Mouse (Mus musculus) midbrain, embryonic 12.5 days (tissue): ENCODE data around the gene Gngt2. TPM values are rescaled to one million over a fixed set of nuclear protein-coding genes. Genes with fewer than 3 reads are reported as not detected.
A peak's percentile ranks its signal among the peaks of the same experiment; 100 is the strongest.

Experiments used
- ATAC-seq: fragments of 200-750 bp; cut with Nextera tagmentation; 2 replicates; pipeline ENCODE4 v1.8.0; 2017; ENCODE audit warnings: low read depth, moderate TSS enrichment, moderate library complexity; ENCODE audit not compliant: low FRiP score
- H3K27ac ChIP-seq: fragments of 300-500 bp; sonication (generic); replicated peaks from 2 replicates; pipeline ENCODE4 v1.5.1; 2016; ENCODE audit warnings: mild to moderate bottlenecking
- H3K27me3 ChIP-seq: fragments of 300-500 bp; sonication (generic); 2 replicates; pipeline ENCODE4 v1.6.1; 2016; ENCODE audit warnings: mild to moderate bottlenecking
- H3K36me3 ChIP-seq: fragments of 300-500 bp; sonication (generic); 2 replicates; pipeline ENCODE4 v1.6.1; 2016
- H3K4me1 ChIP-seq: fragments of 300-500 bp; sonication (generic); 2 replicates; pipeline ENCODE4 v1.6.1; 2016
- H3K4me2 ChIP-seq: fragments of 300-500 bp; sonication (generic); replicated peaks from 2 replicates; pipeline ENCODE4 v1.6.1; 2016; ENCODE audit warnings: mild to moderate bottlenecking, moderate library complexity
- H3K4me3 ChIP-seq: fragments of 300-500 bp; sonication (generic); 2 replicates; pipeline ENCODE4 v1.5.1; 2016; ENCODE audit warnings: mild to moderate bottlenecking
- H3K9ac ChIP-seq: fragments of 300-500 bp; sonication (generic); replicated peaks from 2 replicates; pipeline ENCODE4 v1.6.1; 2016; ENCODE audit warnings: mild to moderate bottlenecking, moderate library complexity
- H3K9me3 ChIP-seq: fragments of 300-500 bp; sonication (generic); 2 replicates; pipeline ENCODE4 v1.6.1; 2016; ENCODE audit warnings: mild to moderate bottlenecking
- WGBS: fragments of 180-500 bp; shearing (Covaris S2); methylation state at CpG from one replicate; pipeline ENCODE4 v1.1.7; 2016; 5-methylcytosine and 5-hydroxymethylcytosine counted together
- polyA plus RNA-seq: library from polyadenylated mRNA; unstranded; fragments of >200 nt; fragmentation: Nextera tagmentation; extraction: Ambion mirVana; gene quantifications from 2 replicates; pipeline ENCODE4 v1.2.1, GENCODE M21; 2016

Gngt2 gene
- polyA plus RNA-seq, 1 experiment from 2014 or later: 4.1 TPM

DNA sequence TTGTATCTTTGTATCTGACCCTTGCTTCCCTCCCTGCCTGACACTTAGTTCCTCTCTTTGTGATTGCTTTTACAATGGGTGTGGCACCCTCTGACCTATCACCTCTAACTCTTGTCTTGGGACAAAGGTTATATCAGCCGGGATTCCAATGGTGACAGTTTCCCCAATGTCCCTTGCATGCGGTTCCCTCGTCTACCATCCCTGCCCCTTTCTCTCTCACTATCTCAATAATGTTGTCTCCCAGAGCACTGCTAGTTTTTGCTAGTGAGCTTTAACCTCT is 9.9 kb upstream of the Gngt2 start:
- Histone ChIP-seq H3K27me3 (peaks cover 92% of the 10 kb centered on the region), H3K4me1 (peaks cover 24% of the 10 kb centered on the region), H3K36me3 (no peaks in the 10 kb centered on the region), H3K9me3 (no peaks in the 10 kb centered on the region), H3K9ac (no peak overlapping the region), H3K27ac (no peak overlapping the region), H3K4me2 (no peak overlapping the region), H3K4me3 (no peak overlapping the region)
- WGBS: 32% methylated on average over 3 of the region's 3 CpGs
- no peak for ATAC-seq

DNA sequence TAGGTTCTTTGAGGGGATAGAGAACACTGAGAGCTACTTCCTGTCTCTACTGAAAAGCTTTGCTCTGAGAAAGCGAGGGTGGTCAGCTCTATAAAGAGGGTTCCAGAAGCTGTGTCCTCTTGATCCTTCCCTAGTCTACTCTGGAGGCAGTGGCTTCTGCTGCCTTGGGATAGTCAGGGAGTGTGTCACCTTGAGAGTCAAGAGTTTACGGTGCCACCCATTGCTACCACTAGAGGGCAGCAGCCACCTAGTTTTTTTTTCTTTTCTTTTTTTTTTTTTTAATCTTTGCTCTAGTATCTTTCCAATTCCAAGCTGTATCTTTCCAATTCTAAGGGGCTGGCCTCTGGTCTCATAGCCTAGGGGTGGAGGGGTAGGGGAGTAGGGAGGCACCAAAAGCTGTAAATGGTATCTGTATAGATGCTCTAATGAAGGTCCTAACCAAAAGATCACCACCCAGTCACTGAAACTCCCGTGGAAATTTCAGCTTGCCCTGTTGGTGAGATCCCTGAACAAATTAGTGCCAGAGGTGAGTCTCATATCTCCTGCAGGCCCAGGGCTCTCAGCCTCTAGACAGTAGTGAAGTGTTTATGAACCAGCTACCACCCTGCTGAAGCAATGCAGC is 9.4 kb upstream of the Gngt2 start:
- Histone ChIP-seq H3K4me1 (peaks cover 24% of the 10 kb centered on the region), H3K36me3 (no peaks in the 10 kb centered on the region), H3K4me3 (no peak overlapping the region), H3K27ac (no peak overlapping the region), H3K9me3 (no peaks in the 10 kb centered on the region), H3K4me2 (no peak overlapping the region), H3K9ac (no peak overlapping the region), H3K27me3 (peaks cover 92% of the 10 kb centered on the region)
- 18% methylated on average over 3 of the region's 3 CpGs for WGBS
- ATAC-seq: no peak

DNA sequence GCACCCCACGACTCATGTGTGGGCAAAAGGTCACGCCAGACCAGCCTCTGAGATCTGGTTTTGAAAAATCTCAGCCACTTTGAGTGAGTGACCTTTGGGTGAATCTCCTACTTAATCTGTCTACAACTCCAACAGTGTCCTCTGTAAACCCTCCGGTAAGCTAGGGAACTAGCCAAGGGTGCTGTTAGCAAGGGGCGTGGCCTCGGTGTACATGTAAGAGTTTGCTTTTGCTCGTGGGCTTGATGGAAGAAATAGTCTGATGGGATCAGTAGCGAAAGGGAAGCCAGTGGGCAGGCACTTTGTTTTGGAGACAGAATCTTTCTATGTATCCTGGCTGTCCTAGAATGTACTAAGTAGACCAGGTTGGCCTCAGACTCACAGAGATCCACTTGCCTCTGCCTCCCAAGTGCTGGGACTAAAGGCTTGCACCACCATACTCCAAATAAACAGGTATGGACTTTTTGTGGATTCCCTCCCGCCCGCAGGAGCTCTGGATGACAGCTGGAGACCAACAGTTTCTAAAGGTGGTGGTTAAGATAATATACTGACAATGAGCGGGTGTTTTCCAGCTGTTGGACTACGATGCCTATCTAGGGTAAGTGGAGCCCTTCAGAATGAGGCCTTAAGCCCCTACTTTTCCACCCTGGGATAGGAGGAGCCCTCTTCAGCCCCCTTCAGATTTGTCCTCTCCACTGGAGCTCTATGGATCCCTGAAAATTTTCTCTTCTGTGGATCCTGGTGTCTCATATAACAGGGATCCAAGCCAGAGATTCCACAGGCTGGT is 8.6 kb upstream of the Gngt2 start:
- Histone ChIP-seq H3K4me3 (no peak overlapping the region), H3K36me3 (no peaks in the 10 kb centered on the region), H3K4me2 (no peak overlapping the region), H3K27me3 (peaks cover 92% of the 10 kb centered on the region), H3K27ac (no peak overlapping the region), H3K4me1 (peaks cover 25% of the 10 kb centered on the region), H3K9me3 (no peaks in the 10 kb centered on the region), H3K9ac (no peak overlapping the region)
- WGBS: 79% methylated on average over 11 of the region's 11 CpGs
- no peak for ATAC-seq

DNA sequence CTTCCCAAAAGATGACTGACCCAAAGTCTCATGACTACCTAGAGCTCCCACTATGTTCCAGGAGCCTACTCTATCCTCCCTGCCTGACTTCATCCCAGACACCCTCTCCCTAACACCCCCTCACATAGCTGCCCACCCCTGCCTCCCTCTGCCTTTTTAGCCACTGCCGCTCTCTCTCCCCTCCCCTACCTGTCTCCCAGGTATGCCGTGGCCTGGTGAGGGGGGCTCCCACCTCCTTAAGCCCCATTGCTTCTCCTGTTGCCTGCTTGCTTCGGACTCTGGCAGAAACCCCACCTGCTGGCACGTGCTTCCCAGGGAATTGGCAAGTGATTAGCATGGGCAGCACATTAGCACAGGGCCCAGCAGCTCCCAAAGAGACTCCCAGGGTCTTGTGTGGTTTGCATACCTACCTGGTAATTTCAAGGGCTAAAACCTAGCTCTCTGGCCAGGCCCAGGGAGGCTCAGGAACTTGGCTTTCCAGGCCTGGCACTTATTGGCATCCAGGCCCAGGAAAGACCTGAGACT is 7.4 kb upstream of the Gngt2 start:
- Histone ChIP-seq H3K4me2 (no peak overlapping the region), H3K4me3 (0 out of 2 replicates have a peak overlapping the region, but pooled peaks have one; percentile 29), H3K9ac (no peak overlapping the region), H3K4me1 (peaks cover 28% of the 10 kb centered on the region), H3K9me3 (no peaks in the 10 kb centered on the region), H3K27ac (no peak overlapping the region), H3K27me3 (peaks cover 98% of the 10 kb centered on the region), H3K36me3 (no peaks in the 10 kb centered on the region)
- 33% methylated on average over 4 of the region's 4 CpGs for WGBS
- ATAC-seq: no peak

DNA sequence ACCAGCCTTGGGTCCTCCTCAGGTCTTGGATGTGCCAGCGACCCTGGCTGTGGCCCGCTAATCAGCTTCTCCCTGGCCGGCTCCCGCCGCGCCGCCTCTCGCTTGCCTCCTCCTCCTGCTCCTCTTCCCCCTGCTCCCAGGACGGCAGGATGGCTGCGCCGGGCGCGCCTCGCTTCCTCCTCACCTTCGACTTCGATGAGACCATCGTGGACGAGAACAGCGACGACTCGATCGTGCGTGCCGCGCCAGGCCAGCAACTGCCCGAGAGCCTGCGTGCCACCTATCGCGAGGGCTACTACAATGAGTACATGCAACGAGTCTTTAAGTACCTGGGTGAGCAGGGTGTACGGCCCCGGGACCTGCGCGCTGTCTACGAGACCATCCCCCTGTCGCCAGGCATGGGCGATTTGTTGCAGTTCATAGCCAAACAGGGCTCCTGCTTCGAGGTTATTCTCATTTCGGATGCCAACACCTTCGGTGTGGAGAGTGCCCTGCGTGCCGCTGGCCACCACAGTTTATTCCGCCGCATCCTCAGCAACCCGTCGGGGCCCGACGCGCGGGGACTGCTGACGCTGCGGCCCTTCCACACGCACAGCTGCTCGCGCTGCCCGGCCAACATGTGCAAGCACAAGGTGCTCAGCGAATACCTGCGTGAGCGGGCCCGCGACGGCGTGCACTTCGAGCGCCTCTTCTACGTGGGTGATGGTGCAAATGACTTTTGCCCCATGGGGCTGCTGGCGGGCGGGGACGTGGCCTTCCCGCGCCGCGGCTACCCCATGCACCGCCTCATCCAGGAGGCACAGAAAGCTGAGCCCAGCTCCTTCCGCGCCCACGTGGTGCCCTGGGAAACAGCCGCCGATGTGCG is 6.4 kb upstream of the Gngt2 start:
- Histone ChIP-seq H3K4me2 (peak overlapping the region; percentile 44), H3K4me3 (peak overlapping the region; percentile 29), H3K9ac (0 out of 2 replicates have a peak overlapping the region, but pooled peaks have one; percentile 28), H3K27me3 (peaks cover 98% of the 10 kb centered on the region), H3K36me3 (no peaks in the 10 kb centered on the region), H3K27ac (no peak overlapping the region), H3K9me3 (no peaks in the 10 kb centered on the region), H3K4me1 (peaks cover 24% of the 10 kb centered on the region)
- WGBS: 4% methylated on average over 80 of the region's 80 CpGs
- ATAC-seq: no peak

DNA sequence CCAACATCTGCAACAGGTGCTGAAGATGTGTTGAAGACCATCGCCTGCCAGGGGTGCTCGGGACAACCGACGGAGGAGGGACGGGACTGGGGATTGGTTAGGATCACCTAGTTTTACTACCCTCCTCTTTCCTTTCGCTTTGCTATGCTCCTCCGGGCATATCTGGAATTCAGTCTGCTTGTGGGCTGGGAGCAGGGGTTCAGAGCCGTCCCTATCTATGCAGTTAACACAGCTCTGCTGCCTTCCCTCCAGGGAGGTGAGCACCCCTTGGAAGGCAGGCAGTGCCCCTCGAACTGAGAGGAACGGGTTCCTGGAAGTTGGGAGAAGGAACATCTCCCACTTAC is 5.8 kb upstream of the Gngt2 start:
- no peak overlapping the region for H3K9ac ChIP-seq
- peaks cover 24% of the 10 kb centered on the region for H3K4me1 ChIP-seq
- H3K36me3 ChIP-seq: no peaks in the 10 kb centered on the region
- H3K4me3 ChIP-seq: peak overlapping the region; percentile 29
- peak overlapping the region; percentile 44 for H3K4me2 ChIP-seq
- no peaks in the 10 kb centered on the region for H3K9me3 ChIP-seq
- H3K27ac ChIP-seq: no peak overlapping the region
- no peak for ATAC-seq
- 6% methylated on average over 10 of the region's 10 CpGs for WGBS
- peaks cover 98% of the 10 kb centered on the region for H3K27me3 ChIP-seq

DNA sequence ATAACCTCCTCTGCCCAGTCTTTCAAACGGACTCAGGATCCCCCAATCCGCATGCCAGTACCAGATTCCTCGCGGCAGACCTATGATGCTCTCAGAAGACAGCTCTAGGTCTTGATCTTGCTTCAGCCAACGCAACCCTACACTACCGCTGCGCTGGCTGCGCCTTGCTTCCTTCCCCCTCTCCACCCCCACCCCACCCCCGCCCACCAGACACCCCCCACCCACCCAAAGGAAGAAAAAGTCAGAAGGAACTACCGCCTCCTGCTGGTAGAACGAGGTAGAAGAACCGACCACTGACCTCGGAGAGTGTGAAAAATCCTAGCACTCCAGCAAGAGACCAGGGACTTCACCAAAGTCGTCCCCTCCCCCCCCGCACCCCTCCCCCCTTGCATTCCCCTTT is 5.4 kb upstream of the Gngt2 start:
- WGBS: 2% methylated on average over 14 of the region's 15 CpGs
- Histone ChIP-seq H3K4me1 (peaks cover 24% of the 10 kb centered on the region), H3K27me3 (peaks cover 98% of the 10 kb centered on the region), H3K9ac (no peak overlapping the region), H3K36me3 (no peaks in the 10 kb centered on the region), H3K4me2 (no peak overlapping the region), H3K9me3 (no peaks in the 10 kb centered on the region), H3K4me3 (no peak overlapping the region), H3K27ac (no peak overlapping the region)
- no peak for ATAC-seq

DNA sequence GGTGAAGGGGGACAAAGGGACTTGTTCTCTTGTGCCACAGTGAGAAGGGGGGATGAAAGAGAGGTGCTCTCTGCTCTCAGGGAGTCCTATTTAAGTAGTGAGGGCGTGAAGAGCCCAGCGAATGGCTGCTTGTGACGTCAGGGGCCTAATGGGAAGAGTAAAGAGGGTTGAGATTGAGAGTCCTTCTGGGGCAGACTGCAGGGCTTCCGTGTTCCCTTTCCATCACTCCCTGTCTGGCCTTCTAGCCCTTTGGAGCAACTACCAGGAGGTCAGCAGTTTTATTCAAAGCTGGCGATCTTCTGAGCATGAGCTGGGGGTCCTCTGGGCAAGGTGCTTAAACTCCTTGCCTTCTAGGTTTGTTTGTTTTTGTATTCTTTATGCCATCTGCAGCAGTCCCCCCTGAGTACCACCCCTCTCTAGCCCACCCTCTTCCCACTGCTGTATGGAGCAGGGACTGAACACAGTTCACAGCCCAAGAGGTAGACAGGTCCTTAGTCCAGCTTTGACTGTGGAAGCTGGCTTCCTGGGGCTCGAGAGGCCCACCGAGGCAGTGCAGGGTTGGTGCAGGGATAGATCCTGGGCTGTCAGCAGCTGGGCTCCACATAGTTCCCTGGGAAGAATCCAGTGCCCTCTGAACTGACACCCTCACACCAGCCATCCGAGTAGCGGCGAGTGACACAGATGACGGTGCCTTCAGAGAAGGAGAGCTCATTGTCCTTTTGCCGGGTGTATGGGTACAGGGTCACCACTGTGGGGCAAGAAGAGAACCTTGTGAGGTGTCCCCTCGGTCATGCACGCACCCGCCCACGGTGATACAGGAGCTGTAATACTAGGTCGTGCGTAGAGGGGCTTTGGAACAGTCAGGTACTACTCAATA is 4.6 kb upstream of the Gngt2 start:
- Histone ChIP-seq H3K27me3 (peaks cover 98% of the 10 kb centered on the region), H3K4me1 (peaks cover 24% of the 10 kb centered on the region), H3K4me3 (no peak overlapping the region), H3K27ac (no peak overlapping the region), H3K9me3 (no peaks in the 10 kb centered on the region), H3K9ac (no peak overlapping the region), H3K4me2 (no peak overlapping the region), H3K36me3 (no peaks in the 10 kb centered on the region)
- WGBS: 33% methylated on average over 18 of the region's 18 CpGs
- ATAC-seq: no peak

DNA sequence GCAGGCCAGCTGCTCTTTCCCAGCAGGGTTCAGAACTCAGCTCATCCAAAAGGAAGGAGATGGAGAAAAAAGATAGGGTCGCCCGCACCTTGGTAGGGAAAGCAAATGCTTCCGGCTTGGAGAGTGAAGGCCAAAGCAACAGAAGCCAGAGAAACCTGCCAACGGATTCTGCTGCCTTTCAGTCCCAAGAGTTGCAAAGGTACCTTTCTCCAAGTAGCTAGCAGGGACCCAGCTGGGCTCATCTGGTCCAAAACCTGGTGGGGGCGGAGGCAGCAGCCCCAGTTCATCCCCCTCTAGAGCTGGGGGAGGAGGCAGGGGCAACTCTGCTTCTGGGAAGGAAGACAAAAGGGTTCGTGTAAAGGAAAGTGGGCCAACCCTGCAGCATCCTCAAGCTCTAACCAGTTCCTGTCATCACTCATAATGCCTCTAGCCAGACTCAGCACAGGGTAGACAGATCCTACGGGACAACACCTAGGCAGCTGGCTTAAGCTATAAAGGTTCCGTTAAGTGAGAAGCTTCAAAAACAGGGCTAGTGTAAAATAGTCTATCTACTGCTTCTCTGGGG is 3.9 kb upstream of the Gngt2 start:
- Histone ChIP-seq H3K27ac (no peak overlapping the region), H3K4me3 (no peak overlapping the region), H3K27me3 (peaks cover 95% of the 10 kb centered on the region), H3K4me1 (peaks cover 24% of the 10 kb centered on the region), H3K36me3 (no peaks in the 10 kb centered on the region), H3K9ac (no peak overlapping the region), H3K4me2 (no peak overlapping the region), H3K9me3 (no peaks in the 10 kb centered on the region)
- 17% methylated on average over 8 of the region's 8 CpGs for WGBS
- no peak for ATAC-seq

DNA sequence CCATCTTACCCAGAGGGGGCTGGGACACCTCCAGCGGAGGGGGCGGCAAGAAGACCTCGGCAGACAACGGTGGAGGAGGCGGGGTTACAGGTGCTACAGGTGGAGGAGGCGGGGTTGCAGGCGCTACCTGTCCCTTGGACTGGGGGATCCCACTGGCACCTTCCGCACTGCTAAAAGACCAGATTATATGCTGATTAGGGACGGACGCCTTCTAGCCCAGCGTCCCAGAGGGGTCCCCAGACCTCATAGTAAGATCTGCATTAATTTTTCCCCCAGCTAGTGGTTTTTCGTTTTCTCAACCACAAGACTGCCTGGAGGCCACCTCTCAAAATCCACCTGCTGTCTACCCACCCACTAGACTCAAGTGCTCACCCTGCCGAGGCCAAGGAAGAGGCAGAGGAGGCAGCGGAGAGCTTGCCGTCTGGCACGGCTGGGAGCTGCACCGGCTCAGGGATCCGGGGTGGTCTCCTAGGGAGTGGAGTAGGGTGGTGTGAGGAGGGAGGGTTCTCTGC is 3.3 kb upstream of the Gngt2 start:
- ATAC-seq: no peak
- Histone ChIP-seq H3K9me3 (no peaks in the 10 kb centered on the region), H3K4me1 (peaks cover 24% of the 10 kb centered on the region), H3K27ac (no peak overlapping the region), H3K9ac (no peak overlapping the region), H3K4me3 (no peak overlapping the region), H3K4me2 (peak overlapping the region; percentile 17; the same call in 1 of the 2 replicates), H3K36me3 (no peaks in the 10 kb centered on the region), H3K27me3 (peaks cover 89% of the 10 kb centered on the region)
- WGBS: 9% methylated on average over 18 of the region's 18 CpGs

DNA sequence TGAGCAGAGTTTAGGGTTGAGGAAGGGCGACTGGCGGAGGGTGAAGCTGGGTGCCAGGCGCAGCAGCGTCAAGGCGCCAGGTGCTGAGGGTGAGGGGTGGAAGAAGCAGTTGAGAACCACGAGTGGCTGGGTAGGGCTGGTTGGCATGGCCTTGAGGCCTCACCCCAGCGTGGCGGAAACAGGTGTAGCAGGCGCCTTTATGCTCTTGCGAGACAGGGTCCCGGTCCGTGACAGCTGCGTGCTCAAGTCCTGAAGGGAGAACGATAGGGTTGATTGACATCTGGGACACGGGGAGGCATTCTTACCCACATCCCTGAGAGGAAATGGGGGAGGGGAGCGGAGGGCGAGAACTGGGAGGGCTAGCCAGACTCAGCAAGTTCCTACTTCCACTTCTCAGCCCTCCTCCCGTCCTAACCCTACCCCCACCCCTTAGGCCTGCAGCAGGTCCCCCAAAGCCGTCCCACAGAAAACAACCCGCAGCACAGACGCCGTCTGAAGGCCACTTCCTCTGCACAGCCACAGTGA is 2.8 kb upstream of the Gngt2 start:
- H3K36me3 ChIP-seq: no peaks in the 10 kb centered on the region
- peaks cover 24% of the 10 kb centered on the region for H3K4me1 ChIP-seq
- no peak overlapping the region for H3K27ac ChIP-seq
- no peak overlapping the region for H3K9ac ChIP-seq
- WGBS: 6% methylated on average over 20 of the region's 22 CpGs
- H3K4me2 ChIP-seq: peak overlapping the region; percentile 17
- peaks cover 84% of the 10 kb centered on the region for H3K27me3 ChIP-seq
- ATAC-seq: no peak
- H3K9me3 ChIP-seq: no peaks in the 10 kb centered on the region
- 0 out of 2 replicates have a peak overlapping the region, but pooled peaks have one; percentile 3 for H3K4me3 ChIP-seq
